Mouse (Mus musculus) kidney, adult 2 months (tissue): ENCODE results near the gene Atf7ip2. TPM values are rescaled to one million over a fixed set of nuclear protein-coding genes. Genes with fewer than 3 reads are reported as not detected.
A peak's percentile ranks its signal among the peaks of the same experiment; 100 is the strongest.
"Not testable (repeated sequence)": the region's sequence is repeated elsewhere in the genome, so short reads cannot be mapped to it uniquely, and the experiment has no call there.

Experiments
- DNase-seq: peaks from one replicate; pipeline ENCODE4 v3.0.0; 2021
- H3K27ac ChIP-seq: fragments of 200-500 bp; 2 replicates; pipeline ENCODE4 v1.5.1; 2012; ENCODE audit warnings: low read depth, low read length, control low read depth, inconsistent platforms; ENCODE audit not compliant: insufficient read depth
- H3K27me3 ChIP-seq: fragments of 200-500 bp; replicated peaks from 2 replicates; pipeline ENCODE4 v1.6.1; 2012; ENCODE audit warnings: mild to moderate bottlenecking, moderate library complexity, low read length, inconsistent platforms; ENCODE audit not compliant: control insufficient read depth, insufficient read depth
- H3K36me3 ChIP-seq: fragments of 200-500 bp; 2 replicates; pipeline ENCODE4 v1.6.1; 2012; ENCODE audit warnings: mild to moderate bottlenecking, moderate library complexity, low read length, inconsistent platforms; ENCODE audit not compliant: control insufficient read depth, insufficient read depth
- H3K4me1 ChIP-seq: fragments of 200-500 bp; 2 replicates; pipeline ENCODE4 v1.6.1; 2011; ENCODE audit warnings: low read length; ENCODE audit not compliant: control insufficient read depth, insufficient read depth
- H3K4me3 ChIP-seq: fragments of 200-500 bp; 2 replicates; pipeline ENCODE4 v1.5.1; 2011; ENCODE audit warnings: mild to moderate bottlenecking, low read depth, low read length, control low read depth; ENCODE audit not compliant: insufficient read depth
- CTCF ChIP-seq: fragments of 200-500 bp; conservative IDR thresholded peaks from 2 replicates; pipeline ENCODE4 v1.5.1; 2011; ENCODE audit warnings: low read depth, mild to moderate bottlenecking, control low read depth, low read length, moderate library complexity, mixed read lengths; ENCODE audit not compliant: insufficient read depth, insufficient read length
- POLR2A ChIP-seq: fragments of 200-500 bp; IDR thresholded peaks from one replicate; pipeline ENCODE4 v1.6.1; 2011; ENCODE audit warnings: low read depth, low read length, control low read depth
- WGBS: fragments of 180-500 bp; shearing (Covaris S2); methylation state at CpG from one replicate; pipeline ENCODE4 v1.1.7; 2018; 5-methylcytosine and 5-hydroxymethylcytosine counted together
- polyA plus RNA-seq: library from polyadenylated mRNA; depleted of rRNA; stranded (reverse); fragments of >200 nt; gene quantifications from 2 replicates; pipeline ENCODE4 v1.2.3, GENCODE M21; 2012

Gene Atf7ip2
- polyA plus RNA-seq, 1 experiment: 0.25 TPM

GRCm38 (mm10) chr16:10272256-10272655, 79.7 kb downstream of the Atf7ip2 start:
- H3K4me3 ChIP-seq: no peak overlapping the region
- peak; percentile 48 for DNase-seq
- no peaks in the 10 kb centered on the region; the same call in 1 of the 2 replicates for H3K27me3 ChIP-seq
- H3K36me3 ChIP-seq: no peaks in the 10 kb centered on the region
- TF ChIP-seq POLR2A: no peak
- TF ChIP-seq CTCF: peak; percentile 33
- no peaks in the 10 kb centered on the region for H3K4me1 ChIP-seq
- 19% methylated on average over 3 of the region's 3 CpGs for whole genome bisulfite sequencing
- H3K27ac ChIP-seq: no peak overlapping the region

- 58% methylated on average over 4 of the region's 4 CpGs for WGBS
- DNase-seq: no peak
- no peak overlapping the region for H3K27ac ChIP-seq
- no peak overlapping the region for H3K4me3 ChIP-seq
- no peaks in the 10 kb centered on the region; the same call in 1 of the 2 replicates for H3K27me3 ChIP-seq
- TF ChIP-seq POLR2A (no peak), CTCF (peak; percentile 38)
- H3K4me1 ChIP-seq: no peaks in the 10 kb centered on the region
- no peaks in the 10 kb centered on the region for H3K36me3 ChIP-seq
Measured at GRCm38 (mm10) chr16:10274465-10274864, 82.0 kb downstream of the Atf7ip2 start.

- H3K27ac ChIP-seq, H3K27me3 ChIP-seq, H3K4me3 ChIP-seq, H3K4me1 ChIP-seq, H3K36me3 ChIP-seq: not testable (repeated sequence)
- DNase-seq: peak; percentile 51
- 40% methylated on average over 5 of the region's 5 CpGs for WGBS
Measured at GRCm38 (mm10) chr16:10276778-10277177, 84.3 kb downstream of the Atf7ip2 start.

DNA sequence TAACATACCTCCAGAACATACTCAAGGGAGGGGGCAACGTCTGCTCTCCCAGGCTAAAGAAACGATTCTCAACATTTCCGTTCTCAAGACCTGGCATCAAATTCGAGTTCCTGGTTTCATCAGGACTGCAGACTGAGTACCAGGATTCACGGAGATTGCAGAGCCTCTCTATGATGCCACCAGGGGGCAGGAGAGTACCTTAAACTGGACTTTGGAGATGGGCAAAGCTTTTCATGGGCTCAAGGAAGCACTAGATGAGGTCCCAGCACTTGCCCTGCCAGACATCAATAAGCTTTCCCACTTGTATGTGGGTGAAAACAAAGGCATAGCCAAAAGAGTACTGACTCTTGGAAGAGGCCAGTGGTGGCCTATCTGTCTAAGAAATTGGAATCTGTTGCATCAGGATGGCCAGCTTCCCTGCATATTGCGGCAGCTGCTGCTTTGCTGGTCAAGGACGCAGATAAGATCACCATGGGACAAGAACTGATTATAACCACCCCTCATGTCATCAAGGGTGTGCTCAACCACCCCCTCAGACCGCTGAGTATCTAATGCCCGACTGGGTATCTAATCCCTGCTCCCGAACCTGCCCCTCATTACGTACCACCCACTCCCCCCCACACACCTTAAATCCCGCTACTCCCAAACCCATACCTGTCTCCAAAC, 87.9 kb downstream of the Atf7ip2 start:
- no peaks in the 10 kb centered on the region for H3K27me3 ChIP-seq
- 42% methylated on average over 12 of the region's 12 CpGs for WGBS
- peak; percentile 83 for DNase-seq
- no peaks in the 10 kb centered on the region for H3K4me1 ChIP-seq
- H3K4me3 ChIP-seq: no peak overlapping the region
- H3K27ac ChIP-seq: no peak overlapping the region
- TF ChIP-seq POLR2A (no peak), CTCF (peak; percentile 95)
- no peaks in the 10 kb centered on the region for H3K36me3 ChIP-seq

GRCm38 (mm10) chr16:10281890-10282289, 89.4 kb downstream of the Atf7ip2 start:
- H3K36me3 ChIP-seq: no peaks in the 10 kb centered on the region
- H3K4me3 ChIP-seq: no peak overlapping the region
- H3K27me3 ChIP-seq: no peaks in the 10 kb centered on the region
- no peak for DNase-seq
- H3K27ac ChIP-seq: no peak overlapping the region
- TF ChIP-seq CTCF: no peak
- TF ChIP-seq POLR2A: no peak
- WGBS: 91% methylated on average over 3 of the region's 3 CpGs
- no peaks in the 10 kb centered on the region for H3K4me1 ChIP-seq

GRCm38 (mm10) chr16:10286513-10287268, 94.2 kb downstream of the Atf7ip2 start:
- WGBS: 52% methylated on average over 9 of the region's 9 CpGs
- peak; percentile 22 for DNase-seq

GRCm38 (mm10) chr16:10288115-10288514, 95.6 kb downstream of the Atf7ip2 start:
- 91% methylated on average over 6 of the region's 6 CpGs for WGBS
- Histone ChIP-seq H3K4me1 (no peaks in the 10 kb centered on the region), H3K27me3 (no peaks in the 10 kb centered on the region), H3K4me3 (no peak overlapping the region), H3K36me3 (no peaks in the 10 kb centered on the region), H3K27ac (no peak overlapping the region)
- no peak for DNase-seq
- TF ChIP-seq CTCF (no peak), POLR2A (no peak)

More at GRCm38 (mm10) chr16:10286513-10287268, 94.2 kb downstream of the Atf7ip2 start:
- H3K27ac ChIP-seq: peak overlapping the region; percentile 17; the same call in 1 of the 2 replicates
- no peaks in the 10 kb centered on the region for H3K27me3 ChIP-seq
- H3K36me3 ChIP-seq: no peaks in the 10 kb centered on the region
- no peak overlapping the region for H3K4me3 ChIP-seq
- TF ChIP-seq CTCF: no peak
- no peak for TF ChIP-seq POLR2A
- no peaks in the 10 kb centered on the region for H3K4me1 ChIP-seq
